Mouse (Mus musculus) forebrain, embryonic 15.5 days (tissue): ENCODE results near the gene Sh3gl2. TPM values are rescaled to one million over a fixed set of nuclear protein-coding genes. Genes with fewer than 3 reads are reported as not detected.

Experiments
- ATAC-seq: fragments of 200-750 bp; cut with Nextera tagmentation; replicated peaks from 2 replicates; pipeline ENCODE4 v1.8.0; 2017; ENCODE audit warnings: mild to moderate bottlenecking, moderate TSS enrichment, moderate library complexity
- H3K27ac ChIP-seq: fragments of 300-500 bp; sonication (generic); replicated peaks from 2 replicates; pipeline ENCODE4 v1.5.1; 2015; ENCODE audit warnings: mild to moderate bottlenecking, inconsistent platforms
- H3K27me3 ChIP-seq: fragments of 300-500 bp; sonication (generic); 2 replicates; pipeline ENCODE4 v1.6.1; 2015; ENCODE audit warnings: inconsistent platforms
- H3K36me3 ChIP-seq: fragments of 300-500 bp; sonication (generic); 2 replicates; pipeline ENCODE4 v1.6.1; 2015; ENCODE audit warnings: mild to moderate bottlenecking, inconsistent platforms
- H3K4me1 ChIP-seq: fragments of 300-500 bp; sonication (generic); 2 replicates; pipeline ENCODE4 v1.6.1; 2015; ENCODE audit warnings: inconsistent platforms
- H3K4me2 ChIP-seq: fragments of 300-500 bp; sonication (generic); replicated peaks from 2 replicates; pipeline ENCODE4 v1.6.1; 2015; ENCODE audit warnings: mild to moderate bottlenecking, inconsistent platforms
- H3K4me3 ChIP-seq: fragments of 300-500 bp; sonication (generic); 2 replicates; pipeline ENCODE4 v1.5.1; 2015; ENCODE audit warnings: mild to moderate bottlenecking, inconsistent platforms
- H3K9ac ChIP-seq: fragments of 300-500 bp; sonication (generic); replicated peaks from 2 replicates; pipeline ENCODE4 v1.6.1; 2015; ENCODE audit warnings: mild to moderate bottlenecking, inconsistent platforms
- H3K9me3 ChIP-seq: fragments of 300-500 bp; sonication (generic); 2 replicates; pipeline ENCODE4 v1.6.1; 2016; ENCODE audit warnings: inconsistent platforms
- WGBS: fragments of 180-500 bp; shearing (Covaris S2); methylation state at CpG from one replicate; pipeline ENCODE4 v1.1.7; 2015; ENCODE audit warnings: mixed read lengths; 5-methylcytosine and 5-hydroxymethylcytosine counted together
- polyA plus RNA-seq: library from polyadenylated mRNA; unstranded; fragments of >200 nt; fragmentation: Nextera tagmentation; extraction: Ambion mirVana; gene quantifications from 2 replicates; pipeline ENCODE4 v1.2.1, GENCODE M21; 2015

Sh3gl2 gene
- polyA plus RNA-seq, 1 experiment from 2014 or later: 74.3 TPM

DNA sequence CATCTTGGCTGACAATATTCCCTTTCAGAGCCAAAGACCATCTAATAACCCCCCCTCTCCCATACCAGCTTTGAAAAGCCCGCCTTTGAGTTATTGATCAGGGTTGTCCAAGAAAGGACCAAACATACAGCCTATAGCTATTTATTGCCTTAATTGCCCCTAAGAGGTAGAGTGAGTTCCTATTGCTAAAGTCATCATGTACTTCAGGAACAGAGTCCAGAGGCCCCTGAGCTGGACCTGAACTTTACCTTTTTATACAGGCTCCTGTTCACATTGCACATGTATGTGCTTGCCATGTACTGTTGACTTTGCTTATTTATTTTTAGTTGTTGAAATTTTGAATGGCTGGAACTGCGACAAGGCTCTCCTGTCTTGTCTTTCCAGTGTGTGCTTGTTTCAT is 37.6 kb downstream of the Sh3gl2 start:
- no peak overlapping the region for H3K9ac ChIP-seq
- H3K36me3 ChIP-seq: no peaks in the 10 kb centered on the region
- H3K4me3 ChIP-seq: no peak overlapping the region
- WGBS: 88% methylated on average over 2 of the region's 2 CpGs
- no peak overlapping the region for H3K4me2 ChIP-seq
- H3K9me3 ChIP-seq: no peaks in the 10 kb centered on the region
- H3K4me1 ChIP-seq: no peaks in the 10 kb centered on the region
- no peak overlapping the region for H3K27ac ChIP-seq
- H3K27me3 ChIP-seq: no peaks in the 10 kb centered on the region
- ATAC-seq: no peak

DNA sequence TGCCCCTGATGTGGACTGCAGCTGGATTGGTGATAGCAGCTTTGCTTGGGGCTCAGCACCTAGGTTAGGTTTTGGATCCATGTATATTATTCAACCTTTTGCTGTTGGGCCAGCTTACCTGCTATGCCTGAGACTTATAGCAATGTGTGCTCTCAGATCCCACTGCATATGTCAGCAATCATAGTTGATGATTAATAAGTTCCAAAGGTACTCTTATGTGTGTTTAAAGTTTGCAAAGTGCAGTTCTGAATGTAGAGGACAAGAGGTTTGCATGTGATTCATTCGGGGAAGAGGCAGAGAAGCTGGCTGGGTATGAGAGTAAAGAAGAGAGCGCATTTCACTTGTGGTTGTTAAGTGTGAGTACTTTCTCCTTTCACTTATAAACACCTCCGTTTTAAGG is 43.7 kb downstream of the Sh3gl2 start:
- no peak overlapping the region for H3K9ac ChIP-seq
- no peak overlapping the region for H3K4me2 ChIP-seq
- ATAC-seq: no peak
- H3K4me1 ChIP-seq: peaks cover 18% of the 10 kb centered on the region
- no peaks in the 10 kb centered on the region for H3K9me3 ChIP-seq
- 87% methylated on average over 3 of the region's 3 CpGs for WGBS
- no peak overlapping the region for H3K4me3 ChIP-seq
- H3K36me3 ChIP-seq: no peaks in the 10 kb centered on the region
- peaks cover 5% of the 10 kb centered on the region; the same call in 1 of the 2 replicates for H3K27me3 ChIP-seq
- no peak overlapping the region for H3K27ac ChIP-seq

DNA sequence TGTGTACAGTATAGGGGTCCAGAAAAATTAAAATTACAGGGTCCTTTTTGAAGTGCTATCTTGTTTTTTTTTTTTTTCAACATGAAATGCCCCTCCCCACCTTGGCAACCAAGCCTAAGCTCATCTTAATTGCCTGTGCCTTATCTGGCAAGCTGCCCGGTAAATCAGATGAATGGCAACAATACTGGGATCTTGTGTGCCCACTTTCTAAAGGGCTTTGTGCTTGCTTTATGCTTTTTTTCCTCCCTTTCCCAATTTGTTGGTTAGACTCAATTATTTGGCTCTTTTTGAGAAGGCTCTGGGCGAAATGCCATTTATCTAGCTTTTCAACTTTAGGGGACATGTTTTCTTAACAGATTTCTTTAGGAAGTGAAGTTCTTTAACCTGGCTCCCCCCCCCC is 45.3 kb downstream of the Sh3gl2 start:
- ATAC-seq: peak; percentile 75
- H3K27ac ChIP-seq: peak overlapping the region; percentile 33
- H3K4me2 ChIP-seq: no peak overlapping the region
- H3K4me3 ChIP-seq: no peak overlapping the region
- H3K36me3 ChIP-seq: no peaks in the 10 kb centered on the region
- H3K27me3 ChIP-seq: peaks cover 8% of the 10 kb centered on the region
- WGBS: 2% methylated on average over 2 of the region's 2 CpGs
- peaks cover 18% of the 10 kb centered on the region for H3K4me1 ChIP-seq
- no peaks in the 10 kb centered on the region for H3K9me3 ChIP-seq
- H3K9ac ChIP-seq: no peak overlapping the region

DNA sequence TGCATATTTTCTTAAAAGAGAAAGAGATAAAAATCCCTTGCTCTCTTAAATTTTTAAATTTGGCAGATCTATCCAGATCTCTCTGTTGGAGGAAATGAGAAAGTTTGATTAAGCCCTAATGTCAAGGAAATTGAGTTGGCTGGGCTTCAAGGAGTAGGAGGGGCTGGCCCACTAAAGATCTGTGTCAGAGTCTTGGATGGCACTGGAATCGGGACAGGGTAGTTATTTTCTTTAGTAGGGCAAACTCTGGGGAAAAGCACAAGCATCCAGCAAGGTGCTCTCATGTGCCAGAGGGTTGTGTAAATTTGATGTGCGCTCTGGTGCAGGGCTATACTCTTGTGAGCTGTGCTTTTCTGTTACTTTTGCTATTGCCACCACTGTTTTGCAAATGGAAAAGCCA is 45.9 kb downstream of the Sh3gl2 start:
- no peaks in the 10 kb centered on the region for H3K9me3 ChIP-seq
- no peaks in the 10 kb centered on the region for H3K36me3 ChIP-seq
- peak; percentile 64 for ATAC-seq
- no peak overlapping the region for H3K4me2 ChIP-seq
- 30% methylated on average over 2 of the region's 2 CpGs for WGBS
- H3K4me3 ChIP-seq: no peak overlapping the region
- peak overlapping the region; percentile 70 for H3K27ac ChIP-seq
- H3K4me1 ChIP-seq: peaks cover 18% of the 10 kb centered on the region
- H3K27me3 ChIP-seq: peaks cover 8% of the 10 kb centered on the region
- H3K9ac ChIP-seq: no peak overlapping the region

DNA sequence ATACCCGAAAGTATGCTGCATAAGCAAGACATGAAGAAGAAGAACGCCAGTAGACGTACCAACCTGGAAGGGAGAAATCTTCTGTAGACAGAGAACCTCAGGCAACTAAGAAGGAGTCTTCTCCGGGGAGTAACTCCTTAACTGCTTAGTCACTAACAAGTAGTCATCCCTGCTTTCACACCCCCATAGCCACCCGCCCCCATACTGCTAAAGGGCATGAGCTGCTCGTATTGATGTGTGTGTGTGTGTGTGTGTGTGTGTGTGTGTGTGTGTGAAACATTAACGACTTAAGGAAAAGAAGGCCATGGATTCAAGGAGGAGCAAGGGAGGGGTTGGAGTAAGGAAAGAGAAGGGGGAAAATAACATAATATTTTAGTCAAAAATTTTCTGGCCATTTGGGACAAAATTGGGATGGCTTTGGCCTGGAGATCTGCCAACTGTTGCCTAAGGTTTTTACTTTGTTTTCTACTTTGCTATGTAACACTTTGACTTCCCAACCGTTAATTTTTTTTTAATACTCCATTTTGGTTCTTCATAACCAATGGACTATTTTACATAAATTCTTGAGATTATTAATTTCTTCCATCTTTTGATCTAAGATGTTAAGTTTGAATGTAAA is 51.0 kb downstream of the Sh3gl2 start:
- Histone ChIP-seq H3K4me1 (peaks cover 47% of the 10 kb centered on the region), H3K9me3 (no peaks in the 10 kb centered on the region), H3K27ac (peak overlapping the region; percentile 75), H3K4me3 (no peak overlapping the region), H3K4me2 (no peak overlapping the region), H3K27me3 (peaks cover 3% of the 10 kb centered on the region; the same call in 1 of the 2 replicates), H3K9ac (no peak overlapping the region), H3K36me3 (no peaks in the 10 kb centered on the region)
- ATAC-seq: no peak
- WGBS: 71% methylated on average over 8 of the region's 8 CpGs

DNA sequence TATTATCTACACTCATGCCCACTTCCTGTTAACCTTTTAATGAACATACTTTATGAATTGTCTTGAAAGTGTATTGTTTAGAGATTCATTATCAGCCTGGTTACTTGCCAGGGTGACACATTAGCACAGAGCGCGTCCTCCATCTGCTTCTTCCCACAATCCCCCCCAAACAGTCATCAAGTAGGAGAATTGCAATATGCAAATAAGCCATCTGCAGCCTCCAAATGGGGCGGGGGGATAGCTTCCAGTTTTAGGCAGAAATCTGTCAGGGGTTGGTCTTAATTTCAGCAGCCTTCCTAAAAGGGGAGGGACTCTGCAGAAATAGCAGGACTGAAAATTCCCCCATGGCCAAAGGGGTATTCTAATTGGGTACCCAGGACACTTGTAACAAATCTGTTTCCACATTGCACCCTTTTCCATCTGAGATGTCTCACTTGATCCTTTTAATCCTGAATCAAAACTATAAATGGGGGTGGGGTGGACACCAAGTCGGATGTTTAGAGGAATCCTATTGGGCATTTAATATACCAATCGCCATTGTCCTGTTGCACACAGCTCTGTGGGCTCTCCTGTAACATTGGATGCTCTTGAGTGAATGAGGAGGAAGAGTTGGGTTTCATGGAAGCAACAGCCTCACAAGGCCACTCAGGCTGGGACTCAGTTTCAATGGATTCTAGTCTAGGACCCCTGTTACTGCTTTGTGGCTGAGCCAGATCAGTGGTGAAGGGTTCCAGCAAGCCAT is 51.7 kb downstream of the Sh3gl2 start:
- Histone ChIP-seq H3K9me3 (no peaks in the 10 kb centered on the region), H3K4me3 (no peak overlapping the region), H3K4me1 (peaks cover 47% of the 10 kb centered on the region), H3K36me3 (no peaks in the 10 kb centered on the region), H3K4me2 (no peak overlapping the region), H3K27me3 (peaks cover 3% of the 10 kb centered on the region; the same call in 1 of the 2 replicates), H3K27ac (peak overlapping the region; percentile 75), H3K9ac (no peak overlapping the region)
- WGBS: 41% methylated on average over 5 of the region's 5 CpGs
- ATAC-seq: peak; percentile 79

DNA sequence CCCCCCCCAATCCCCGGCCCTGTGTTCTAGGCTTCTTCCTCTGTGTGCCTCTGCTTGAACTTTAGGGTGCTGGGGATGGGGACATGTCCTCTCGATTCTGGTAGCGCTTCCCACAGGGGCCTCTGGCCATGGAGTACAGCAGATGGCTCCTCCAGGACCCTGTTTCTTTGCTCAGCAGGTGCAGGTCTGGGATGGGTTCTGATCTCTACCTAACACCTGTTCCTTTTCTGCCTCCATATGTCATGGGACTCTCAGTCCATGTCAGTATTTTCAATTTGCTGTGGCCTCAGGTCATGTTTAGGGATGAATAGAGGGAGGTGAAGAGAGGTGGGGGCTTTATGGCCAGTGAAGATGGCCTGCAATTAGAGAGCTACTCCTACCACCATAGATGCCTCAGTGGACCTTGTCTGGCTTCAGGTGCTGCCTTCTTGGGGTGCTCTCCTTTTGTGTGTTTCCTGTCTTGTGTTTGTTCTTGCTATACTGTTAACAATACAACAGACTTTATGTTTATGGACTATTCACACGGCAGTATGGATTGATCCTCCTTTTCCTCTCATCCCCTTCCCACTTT is 52.9 kb downstream of the Sh3gl2 start:
- WGBS: 79% methylated on average over 4 of the region's 4 CpGs
- Histone ChIP-seq H3K4me1 (peaks cover 52% of the 10 kb centered on the region), H3K9ac (no peak overlapping the region)

DNA sequence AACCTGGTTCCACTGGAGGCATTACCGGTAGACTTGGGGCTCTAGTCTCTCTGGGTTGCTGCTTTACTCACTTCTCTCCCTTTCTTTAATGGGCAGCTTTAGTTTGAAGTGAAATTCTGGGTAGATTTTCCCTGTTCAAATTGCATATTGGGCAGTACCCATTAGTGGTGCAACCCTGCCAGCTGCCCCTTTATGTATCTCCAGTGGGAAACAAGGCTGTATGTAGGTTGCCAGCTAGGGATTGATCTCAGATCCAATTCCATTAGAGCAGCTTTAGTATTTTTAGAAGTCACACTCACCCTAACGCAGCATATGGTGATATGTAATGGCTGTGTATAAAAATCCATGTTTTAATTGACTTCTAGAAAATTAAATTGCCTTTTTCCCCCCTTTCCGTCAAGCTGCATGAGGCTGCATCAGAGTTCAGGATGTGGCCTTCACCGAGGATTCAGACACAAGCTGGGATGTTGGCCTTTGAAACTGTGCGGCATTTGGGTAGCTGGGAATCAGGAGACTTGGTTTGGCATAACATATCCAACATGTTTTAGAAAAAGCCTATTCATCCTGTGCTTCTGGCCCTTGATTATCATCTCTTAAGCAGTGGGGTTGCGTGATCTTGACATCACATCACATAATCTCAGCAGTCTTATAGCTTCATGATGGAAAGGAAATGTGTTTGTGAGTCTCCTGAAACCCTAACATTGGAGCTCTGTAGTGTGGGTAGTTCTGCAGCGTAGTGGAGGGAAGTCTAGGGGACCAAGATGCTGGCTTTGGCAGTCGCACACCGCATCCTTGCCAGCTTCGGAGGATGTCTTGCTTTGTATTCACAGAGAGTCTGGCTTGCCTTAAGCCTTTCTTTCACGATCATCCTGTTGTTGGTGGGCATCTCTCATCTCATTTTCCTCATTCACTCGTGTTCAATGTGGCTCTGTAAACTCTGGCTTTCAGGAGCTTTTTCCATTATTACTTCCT is 56.0 kb downstream of the Sh3gl2 start:
- no peaks in the 10 kb centered on the region for H3K27me3 ChIP-seq
- no peaks in the 10 kb centered on the region for H3K9me3 ChIP-seq
- WGBS: 55% methylated on average over 12 of the region's 12 CpGs
- H3K9ac ChIP-seq: no peak overlapping the region
- peaks cover 52% of the 10 kb centered on the region for H3K4me1 ChIP-seq
- H3K4me2 ChIP-seq: no peak overlapping the region
- no peak overlapping the region for H3K4me3 ChIP-seq
- H3K36me3 ChIP-seq: no peaks in the 10 kb centered on the region
- ATAC-seq: peak; percentile 41
- peak overlapping the region; percentile 80 for H3K27ac ChIP-seq

More for the DNA sequence above, 52.9 kb downstream of the Sh3gl2 start:
- Histone ChIP-seq H3K9me3 (no peaks in the 10 kb centered on the region), H3K4me2 (no peak overlapping the region), H3K36me3 (no peaks in the 10 kb centered on the region), H3K27me3 (peaks cover 3% of the 10 kb centered on the region; the same call in 1 of the 2 replicates), H3K4me3 (no peak overlapping the region), H3K27ac (no peak overlapping the region; the same call in 1 of the 2 replicates)
- ATAC-seq: no peak

DNA sequence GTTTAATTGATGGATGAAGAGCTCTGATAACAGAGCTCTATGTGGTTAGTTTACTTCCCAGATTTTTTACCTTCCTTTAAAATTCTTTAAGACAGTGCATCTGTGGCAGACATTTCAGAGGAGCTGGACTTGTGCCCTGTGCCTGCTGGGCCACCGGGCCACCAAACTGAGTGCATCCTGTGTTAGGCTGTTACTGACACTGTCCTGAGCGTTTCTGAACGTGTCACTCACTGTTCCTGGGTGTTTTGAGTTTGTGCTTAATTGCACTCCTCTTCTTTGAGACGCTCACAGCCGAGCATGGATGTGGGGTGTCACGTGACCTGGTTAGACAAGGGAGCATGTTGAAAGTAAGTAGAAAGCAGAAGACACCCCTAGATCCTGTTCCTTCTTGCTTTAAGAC is 57.2 kb downstream of the Sh3gl2 start:
- peak overlapping the region; percentile 80 for H3K27ac ChIP-seq

DNA sequence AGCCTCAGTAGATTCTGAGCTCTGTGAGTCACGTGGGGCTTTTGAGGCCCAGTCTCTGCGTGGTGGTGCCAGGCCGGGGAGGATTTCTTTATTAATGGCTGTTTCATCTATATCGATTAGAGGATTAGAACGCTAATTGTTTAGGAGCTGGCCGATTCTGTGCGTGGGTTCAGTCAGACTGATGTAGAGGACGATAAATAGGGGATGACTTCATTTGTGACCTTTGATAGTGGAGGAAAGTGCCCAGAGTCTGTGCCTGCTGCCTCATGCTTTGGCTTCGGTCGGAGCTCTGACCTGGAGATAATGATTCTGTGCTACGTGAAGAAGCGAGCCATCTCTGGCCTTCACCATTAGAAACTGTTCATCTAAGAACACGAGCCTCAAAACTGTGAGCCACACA is 57.7 kb downstream of the Sh3gl2 start:
- Histone ChIP-seq H3K4me1 (peaks cover 40% of the 10 kb centered on the region), H3K9ac (no peak overlapping the region), H3K4me3 (no peak overlapping the region), H3K36me3 (no peaks in the 10 kb centered on the region), H3K27ac (peak overlapping the region; percentile 80), H3K9me3 (no peaks in the 10 kb centered on the region), H3K4me2 (no peak overlapping the region), H3K27me3 (no peaks in the 10 kb centered on the region)
- ATAC-seq: no peak
- 69% methylated on average over 13 of the region's 13 CpGs for WGBS

More for the DNA sequence above, 57.2 kb downstream of the Sh3gl2 start:
- no peak for ATAC-seq
- H3K4me3 ChIP-seq: no peak overlapping the region
- H3K27me3 ChIP-seq: no peaks in the 10 kb centered on the region
- H3K4me1 ChIP-seq: peaks cover 43% of the 10 kb centered on the region
- 41% methylated on average over 6 of the region's 6 CpGs for WGBS
- H3K9me3 ChIP-seq: no peaks in the 10 kb centered on the region
- H3K4me2 ChIP-seq: no peak overlapping the region
- no peaks in the 10 kb centered on the region for H3K36me3 ChIP-seq
- no peak overlapping the region for H3K9ac ChIP-seq

DNA sequence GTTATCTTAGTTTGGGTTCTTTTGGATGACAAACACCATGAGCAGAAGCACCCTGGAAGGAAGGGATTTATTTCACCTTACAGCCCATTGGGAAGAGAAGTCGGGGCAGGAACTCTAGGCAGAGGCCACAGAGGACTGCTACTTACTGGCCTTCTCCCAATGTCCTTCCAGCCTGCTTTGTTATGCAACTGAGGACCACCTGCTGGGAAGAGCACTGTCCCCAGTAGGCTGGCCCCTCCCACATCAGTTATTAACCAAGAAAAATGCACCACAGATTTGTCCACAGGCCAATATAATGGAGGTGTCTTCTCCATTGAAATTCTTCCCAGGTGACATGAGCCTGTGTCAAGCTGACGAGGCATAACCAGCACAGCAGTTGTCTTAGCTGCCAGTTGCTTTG is 62.5 kb downstream of the Sh3gl2 start:
- no peaks in the 10 kb centered on the region for H3K27me3 ChIP-seq
- H3K9ac ChIP-seq: no peak overlapping the region
- no peak overlapping the region for H3K4me2 ChIP-seq
- 72% methylated on average over 2 of the region's 2 CpGs for WGBS
- H3K36me3 ChIP-seq: no peaks in the 10 kb centered on the region
- H3K27ac ChIP-seq: no peak overlapping the region
- no peak overlapping the region for H3K4me3 ChIP-seq
- peaks cover 2% of the 10 kb centered on the region; the same call in 1 of the 2 replicates for H3K4me1 ChIP-seq
- no peak for ATAC-seq
- no peaks in the 10 kb centered on the region for H3K9me3 ChIP-seq
